In genomic region chr2:169585631-169586285, GRCm38 (mm10) we compare ENCODE assay signal across 24 mouse cellular contexts. TPM values are rescaled to one million over a fixed set of nuclear protein-coding genes. Genes with fewer than 3 reads are reported as not detected.
DNase-seq lines count a peak whose midpoint lies in the region; ATAC-seq and TF ChIP-seq lines count a peak whose summit lies in the region.
"Had no signal": no experiment of that assay in that cellular context is flagged by ENCODE, and none has a peak within 500 bp of the region (broad histone marks: within the 10 kb centered on the region; RNA-seq: fewer than 3 reads in every experiment).

No protein-coding gene starts in this region.

- no peak for TF ChIP-seq CTCF in kidney, adult 2 months (conservative IDR thresholded peaks at IDR 0.05; ENCODE audit: insufficient read depth, insufficient read length, low read depth, low read length)
- TF ChIP-seq CTCF in E14TG2a.4 (conservative IDR thresholded peaks at IDR 0.05; ENCODE audit: low read length) = no peak

- no peak for DNase-seq in kidney, adult 2 months
- DNase-seq in ZHBTc4 (ENCODE audit: low read depth, low spot score) = peak; percentile 20
- DNase-seq in induced T-regulatory cell, adult 2 months (ENCODE audit: low read depth) = peak; percentile 47
- DNase-seq in limb, embryonic 10.5 days (ENCODE audit: low spot score) = no peak
- DNase-seq: adrenal gland, postnatal 25 days; cerebellum, adult 2 months; gastrocnemius, postnatal 36 days; heart, postnatal 14 days; kidney, adult 18-20 months; retina, postnatal 1 day had no signal

- no peaks in the 10 kb centered on the region for H3K9me3 ChIP-seq in kidney, embryonic 15.5 days (replicated peaks)
- H3K9me3 ChIP-seq in E14TG2a.4 (ENCODE audit: low read length) = no peaks in the 10 kb centered on the region
- no peaks in the 10 kb centered on the region for H3K9me3 ChIP-seq in liver, embryonic 12.5 days (replicated peaks)
- H3K9me3 ChIP-seq in limb, embryonic 10.5 days (replicated peaks) = no peaks in the 10 kb centered on the region
- H3K9me3 ChIP-seq: forebrain, embryonic 12.5 days; limb, embryonic 12.5 days had no signal

- 0 out of 2 replicates have a peak overlapping the region, but pooled peaks have one; percentile 7 for H3K9ac ChIP-seq in kidney, embryonic 15.5 days
- no peak overlapping the region for H3K9ac ChIP-seq in liver, embryonic 12.5 days
- H3K9ac ChIP-seq: forebrain, embryonic 12.5 days; limb, embryonic 12.5 days; liver, embryonic 14.5 days had no signal

- TF ChIP-seq POLR2A in kidney, adult 2 months (IDR thresholded peaks at IDR 0.05; ENCODE audit: low read depth, low read length) = no peak

- H3K27ac ChIP-seq in kidney, embryonic 15.5 days = peak overlapping the region; percentile 60; the same call in 1 of the 2 replicates
- no peak overlapping the region for H3K27ac ChIP-seq in kidney, adult 2 months (ENCODE audit: insufficient read depth, low read depth, low read length)
- no peak overlapping the region for H3K27ac ChIP-seq in liver, embryonic 12.5 days
- H3K27ac ChIP-seq in limb, embryonic 10.5 days = no peak overlapping the region
- H3K27ac ChIP-seq: forebrain, embryonic 12.5 days; hindbrain, postnatal 0 days; layer of hippocampus, adult 2 months; limb, embryonic 12.5 days; liver, embryonic 14.5 days had no signal

- H3K4me1 ChIP-seq in kidney, embryonic 15.5 days = peaks cover 23% of the 10 kb centered on the region
- no peaks in the 10 kb centered on the region for H3K4me1 ChIP-seq in kidney, adult 2 months (ENCODE audit: control insufficient read depth, insufficient read depth, low read length)
- peaks cover 45% of the 10 kb centered on the region for H3K4me1 ChIP-seq in E14TG2a.4 (replicated peaks; ENCODE audit: low read depth, low read length)
- no peaks in the 10 kb centered on the region for H3K4me1 ChIP-seq in liver, embryonic 12.5 days
- H3K4me1 ChIP-seq in limb, embryonic 10.5 days = peaks cover 19% of the 10 kb centered on the region

- peak overlapping the region; percentile 8; the same call in 1 of the 2 replicates for H3K4me3 ChIP-seq in kidney, embryonic 15.5 days (replicated peaks)
- no peak overlapping the region for H3K4me3 ChIP-seq in kidney, adult 2 months (ENCODE audit: insufficient read depth, low read depth, low read length)
- H3K4me3 ChIP-seq in E14TG2a.4 (replicated peaks; ENCODE audit: low read length) = 0 out of 2 replicates have a peak overlapping the region, but pooled peaks have one; percentile 1
- H3K4me3 ChIP-seq in liver, embryonic 12.5 days = no peak overlapping the region
- H3K4me3 ChIP-seq in limb, embryonic 10.5 days = no peak overlapping the region
- H3K4me3 ChIP-seq: forebrain, embryonic 12.5 days; layer of hippocampus, adult 2 months; limb, embryonic 12.5 days had no signal

- ATAC-seq in kidney, embryonic 15.5 days (replicated peaks; ENCODE audit: low FRiP score) = no peak
- ATAC-seq in liver, embryonic 12.5 days = no peak
- ATAC-seq: hindbrain, postnatal 0 days had no signal

- H3K4me2 ChIP-seq in kidney, embryonic 15.5 days = peak overlapping the region; percentile 50
- H3K4me2 ChIP-seq in liver, embryonic 12.5 days = no peak overlapping the region
- H3K4me2 ChIP-seq: forebrain, embryonic 12.5 days; heart, embryonic 11.5 days; limb, embryonic 12.5 days had no signal

- H3K36me3 ChIP-seq in kidney, embryonic 15.5 days = no peaks in the 10 kb centered on the region
- no peaks in the 10 kb centered on the region for H3K36me3 ChIP-seq in kidney, adult 2 months (ENCODE audit: control insufficient read depth, insufficient read depth, low read length)
- no peaks in the 10 kb centered on the region for H3K36me3 ChIP-seq in E14TG2a.4 (ENCODE audit: insufficient read depth, low read length)
- H3K36me3 ChIP-seq in liver, embryonic 12.5 days = no peaks in the 10 kb centered on the region
- no peaks in the 10 kb centered on the region for H3K36me3 ChIP-seq in limb, embryonic 10.5 days
- H3K36me3 ChIP-seq: forebrain, embryonic 12.5 days; limb, embryonic 12.5 days had no signal

- no peaks in the 10 kb centered on the region for H3K27me3 ChIP-seq in kidney, embryonic 15.5 days
- H3K27me3 ChIP-seq in kidney, adult 2 months (replicated peaks; ENCODE audit: control insufficient read depth, insufficient read depth, low read length) = no peaks in the 10 kb centered on the region
- no peaks in the 10 kb centered on the region for H3K27me3 ChIP-seq in E14TG2a.4 (ENCODE audit: insufficient read depth, low read length)
- no peaks in the 10 kb centered on the region for H3K27me3 ChIP-seq in liver, embryonic 12.5 days (replicated peaks)
- no peaks in the 10 kb centered on the region for H3K27me3 ChIP-seq in limb, embryonic 10.5 days (ENCODE audit: low read depth, poor library complexity, severe bottlenecking)
- H3K27me3 ChIP-seq: forebrain, embryonic 12.5 days; limb, embryonic 12.5 days had no signal

- 49% methylated on average over 12 of the region's 12 CpGs for WGBS in kidney, embryonic 15.5 days
- WGBS in kidney, adult 2 months = 46% methylated on average over 12 of the region's 12 CpGs
- WGBS in liver, embryonic 12.5 days (ENCODE audit: insufficient replicate concordance) = 62% methylated on average over 12 of the region's 12 CpGs
- 86% methylated on average over 12 of the region's 12 CpGs for WGBS in limb, embryonic 10.5 days

RNA-seq across cellular contexts. Expression of gene Gm11011, which starts 1.8 kb away (rescaled TPM):
- not detected in 2 replicates for polyA plus RNA-seq in kidney, embryonic 15.5 days (2015; fragmentation: Nextera tagmentation; extraction: Ambion mirVana)
- polyA plus RNA-seq in kidney, adult 2 months (2012; rRNA removed) = not detected in 2 replicates
- polyA plus RNA-seq in liver, embryonic 12.5 days (2016; fragmentation: Nextera tagmentation; extraction: Ambion mirVana) = not detected in 2 replicates
- polyA plus RNA-seq in limb, embryonic 10.5 days (2016; fragmentation: Nextera tagmentation; extraction: Ambion mirVana) = not detected in 2 replicates
- polyA plus RNA-seq: C2C12; cerebellum, adult 2 months; forebrain, embryonic 12.5 days; heart, embryonic 11.5 days; hindbrain, postnatal 0 days; limb, embryonic 12.5 days; liver, embryonic 14.5 days; lung, postnatal 0 days; neural tube, embryonic 14.5 days; small intestine, adult 2 months; thymus, postnatal 0 days had no signal

RNA-seq across cellular contexts. Expression of gene Tshz2, which starts 47.1 kb away (rescaled TPM):
- 14.5 and 17.8 TPM in 2 replicates for polyA plus RNA-seq in kidney, embryonic 15.5 days (2015; fragmentation: Nextera tagmentation; extraction: Ambion mirVana)
- 17.5 and 17.6 TPM in 2 replicates for polyA plus RNA-seq in kidney, adult 2 months (2012; rRNA removed)
- 2.9 and 3.5 TPM in 2 replicates for polyA plus RNA-seq in liver, embryonic 12.5 days (2016; fragmentation: Nextera tagmentation; extraction: Ambion mirVana)
- 7.6 and 8.0 TPM in 2 replicates for polyA plus RNA-seq in limb, embryonic 10.5 days (2016; fragmentation: Nextera tagmentation; extraction: Ambion mirVana)
- polyA plus RNA-seq: C2C12 had no signal

Comparison
In these comparisons a context has a peak if more than half of its experiments do, and no peak if none do; other contexts are left out.
1. H3K4me3 ChIP-seq: peak in kidney, embryonic 15.5 days (single experiment) and E14TG2a.4 (single experiment); none in kidney, adult 2 months (single experiment), liver, embryonic 12.5 days (single experiment) and limb, embryonic 10.5 days (single experiment).
2. DNase-seq: peak in ZHBTc4 (single experiment) and induced T-regulatory cell, adult 2 months (single experiment); none in kidney, adult 2 months (single experiment) and limb, embryonic 10.5 days (single experiment).